Mouse (Mus musculus) forebrain, embryonic 16.5 days (tissue): ENCODE results near the gene Atp4a. TPM values are rescaled to one million over a fixed set of nuclear protein-coding genes. Genes with fewer than 3 reads are reported as not detected.

Experiments used
- ATAC-seq: fragments of 200-750 bp; cut with Nextera tagmentation; 2 replicates; pipeline ENCODE4 v1.8.0; 2017; ENCODE audit warnings: mild to moderate bottlenecking, moderate library complexity
- H3K27ac ChIP-seq: fragments of 300-500 bp; sonication (generic); 2 replicates; pipeline ENCODE4 v1.5.1; 2014; ENCODE audit warnings: low read length, control low read depth
- H3K27me3 ChIP-seq: fragments of 300-500 bp; sonication (generic); replicated peaks from 2 replicates; pipeline ENCODE4 v1.6.1; 2014; ENCODE audit warnings: low read length; ENCODE audit not compliant: control insufficient read depth, insufficient read depth
- H3K36me3 ChIP-seq: fragments of 300-500 bp; sonication (generic); 2 replicates; pipeline ENCODE4 v1.6.1; 2014; ENCODE audit not compliant: control insufficient read depth, insufficient read depth
- H3K4me1 ChIP-seq: fragments of 300-500 bp; sonication (generic); replicated peaks from 2 replicates; pipeline ENCODE4 v1.6.1; 2014; ENCODE audit warnings: low read length; ENCODE audit not compliant: control insufficient read depth, insufficient read depth
- H3K4me2 ChIP-seq: fragments of 300-500 bp; sonication (generic); 2 replicates; pipeline ENCODE4 v1.6.1; 2014; ENCODE audit warnings: mild to moderate bottlenecking, low read length, control low read depth
- H3K4me3 ChIP-seq: fragments of 300-500 bp; sonication (generic); replicated peaks from 2 replicates; pipeline ENCODE4 v1.5.1; 2014; ENCODE audit warnings: mild to moderate bottlenecking, low read length, control low read depth
- H3K9ac ChIP-seq: fragments of 300-500 bp; sonication (generic); replicated peaks from 2 replicates; pipeline ENCODE4 v1.6.1; 2014; ENCODE audit warnings: low read depth, low read length, control low read depth
- H3K9me3 ChIP-seq: fragments of 300-500 bp; sonication (generic); 2 replicates; pipeline ENCODE4 v1.6.1; 2016; ENCODE audit warnings: low read length; ENCODE audit not compliant: control insufficient read depth
- WGBS: fragments of 180-500 bp; shearing (Covaris S2); extraction: QIAGEN DNeasy Blood & Tissue Kit; methylation state at CpG from one replicate; pipeline ENCODE4 v1.1.7; 2014; 5-methylcytosine and 5-hydroxymethylcytosine counted together
- polyA plus RNA-seq: library from polyadenylated mRNA; unstranded; fragments of >200 nt; fragmentation: Nextera tagmentation; extraction: Ambion mirVana; gene quantifications from 2 replicates; pipeline ENCODE4 v1.2.1, GENCODE M21; 2015

Gene Atp4a
- polyA plus RNA-seq, 1 experiment from 2014 or later, result 2.4 TPM

DNA sequence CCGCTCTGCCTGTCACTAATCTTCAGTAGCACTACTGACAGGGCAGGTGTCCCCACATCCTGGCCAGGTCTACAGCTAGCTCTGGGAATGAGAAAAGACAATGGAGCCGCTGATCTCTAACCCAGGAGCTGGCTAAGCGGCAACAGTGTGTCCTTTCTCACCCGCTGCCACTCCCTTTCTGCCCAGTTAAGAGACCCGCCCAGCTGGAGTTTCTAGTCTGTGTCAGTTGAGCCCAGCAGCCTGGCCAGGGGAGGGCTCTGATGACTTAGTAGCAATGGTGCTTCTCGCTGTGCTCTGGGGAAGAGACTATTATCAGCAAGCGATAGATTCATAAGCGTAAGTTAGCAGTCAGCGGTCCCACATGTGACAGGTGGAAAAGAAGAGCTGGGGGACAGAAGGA is 57.2 kb downstream of the Atp4a start:
- Histone ChIP-seq H3K36me3 (no peaks in the 10 kb centered on the region), H3K4me2 (no peak overlapping the region), H3K27me3 (0 out of 2 replicates have a peak, but pooled peaks cover 2% of the 10 kb centered on the region), H3K9ac (no peak overlapping the region), H3K4me3 (no peak overlapping the region), H3K4me1 (no peaks in the 10 kb centered on the region), H3K27ac (no peak overlapping the region), H3K9me3 (no peaks in the 10 kb centered on the region)
- no peak for ATAC-seq
- WGBS, result 34% methylated on average over 9 of the region's 9 CpGs

Other genes with a start within 250 kb of the Atp4a start
- not detected in 2 replicates for gene Prodh2, start 218.6 kb upstream of the Atp4a start, polyA plus RNA-seq
- 122 and 148 TPM in 2 replicates for gene Arhgap33, start 177.1 kb upstream of the Atp4a start, polyA plus RNA-seq
- 9.3 and 11.1 TPM in 2 replicates for gene Hspb6, start 160.0 kb upstream of the Atp4a start, polyA plus RNA-seq
- gene Proser3, start 159.9 kb upstream of the Atp4a start, polyA plus RNA-seq, result 8.8 and 13.5 TPM in 2 replicates
- gene Lin37, start 152.4 kb upstream of the Atp4a start, polyA plus RNA-seq, result 52.9 and 55.1 TPM in 2 replicates
- gene U2af1l4, start 148.9 kb upstream of the Atp4a start, polyA plus RNA-seq, result 107 and 111 TPM in 2 replicates
- 23.5 and 28.5 TPM in 2 replicates for gene Gm49396, start 148.9 kb upstream of the Atp4a start, polyA plus RNA-seq
- 117 and 121 TPM in 2 replicates for gene Psenen, start 148.6 kb upstream of the Atp4a start, polyA plus RNA-seq
- gene Igflr1, start 146.8 kb upstream of the Atp4a start, polyA plus RNA-seq, result 5.8 and 6.3 TPM in 2 replicates
- 8.7 and 15.6 TPM in 2 replicates for gene Kmt2b, start 123.5 kb upstream of the Atp4a start, polyA plus RNA-seq
- 0.22 and 0.23 TPM in 2 replicates for gene Zbtb32, start 113.3 kb upstream of the Atp4a start, polyA plus RNA-seq
- gene Upk1a, start 99.4 kb upstream of the Atp4a start, polyA plus RNA-seq, result 0.34 and 0.40 TPM in 2 replicates
- 860 and 869 TPM in 2 replicates for gene Cox6b1, start 86.1 kb upstream of the Atp4a start, polyA plus RNA-seq
- gene Etv2, start 76.4 kb upstream of the Atp4a start, polyA plus RNA-seq, result not detected in 2 replicates
- 153 and 155 TPM in 2 replicates for gene Rbm42, start 61.9 kb upstream of the Atp4a start, polyA plus RNA-seq
- 34.0 and 34.5 TPM in 2 replicates for gene Haus5, start 47.2 kb upstream of the Atp4a start, polyA plus RNA-seq
- gene Pmis2, start 40.6 kb upstream of the Atp4a start, polyA plus RNA-seq, result not detected in 2 replicates
- not detected in 2 replicates for gene 2200002J24Rik, start 13.3 kb upstream of the Atp4a start, polyA plus RNA-seq
- gene Tmem147, start 17.3 kb downstream of the Atp4a start, polyA plus RNA-seq, result 202 and 214 TPM in 2 replicates
- gene Gapdhs, start 31.5 kb downstream of the Atp4a start, polyA plus RNA-seq, result 0.68 and 1.1 TPM in 2 replicates
- 2.2 and 2.3 TPM in 2 replicates for gene Sbsn, start 39.3 kb downstream of the Atp4a start, polyA plus RNA-seq
- gene Dmkn, start 51.5 kb downstream of the Atp4a start, polyA plus RNA-seq, result 1.1 and 2.2 TPM in 2 replicates
- gene Krtdap, start 75.7 kb downstream of the Atp4a start, polyA plus RNA-seq, result 3.9 TPM in 1 of 2 replicates, not detected in the other
- gene Ffar2, start 111.6 kb downstream of the Atp4a start, polyA plus RNA-seq, result 0.14 TPM in 1 of 2 replicates, not detected in the other
- not detected in 2 replicates for gene Ffar3, start 144.0 kb downstream of the Atp4a start, polyA plus RNA-seq
- gene Ffar1, start 149.4 kb downstream of the Atp4a start, polyA plus RNA-seq, result not detected in 2 replicates
- 0.25 TPM in 1 of 2 replicates, not detected in the other for gene Cd22, start 168.1 kb downstream of the Atp4a start, polyA plus RNA-seq
- gene Mag, start 202.7 kb downstream of the Atp4a start, polyA plus RNA-seq, result 1.0 and 1.8 TPM in 2 replicates
- gene Hamp2, start 212.5 kb downstream of the Atp4a start, polyA plus RNA-seq, result not detected in 2 replicates
- gene Hamp, start 231.8 kb downstream of the Atp4a start, polyA plus RNA-seq, result not detected in 2 replicates
- 30.0 and 32.3 TPM in 2 replicates for gene Usf2, start 244.6 kb downstream of the Atp4a start, polyA plus RNA-seq